Mouse (Mus musculus) lung, postnatal 0 days (tissue): Measurements from ENCODE around the gene Bcor.

Source experiments
- CTCF ChIP-seq: IDR thresholded peaks from 2 replicates; pipeline ENCODE4 v1.5.1; 2016; ENCODE audit warnings: antibody characterized with exemption, mild to moderate bottlenecking
- EP300 ChIP-seq: IDR thresholded peaks from 2 replicates; pipeline ENCODE4 v1.6.1; 2016; ENCODE audit warnings: antibody characterized with exemption, mild to moderate bottlenecking, control low read depth

DNA sequence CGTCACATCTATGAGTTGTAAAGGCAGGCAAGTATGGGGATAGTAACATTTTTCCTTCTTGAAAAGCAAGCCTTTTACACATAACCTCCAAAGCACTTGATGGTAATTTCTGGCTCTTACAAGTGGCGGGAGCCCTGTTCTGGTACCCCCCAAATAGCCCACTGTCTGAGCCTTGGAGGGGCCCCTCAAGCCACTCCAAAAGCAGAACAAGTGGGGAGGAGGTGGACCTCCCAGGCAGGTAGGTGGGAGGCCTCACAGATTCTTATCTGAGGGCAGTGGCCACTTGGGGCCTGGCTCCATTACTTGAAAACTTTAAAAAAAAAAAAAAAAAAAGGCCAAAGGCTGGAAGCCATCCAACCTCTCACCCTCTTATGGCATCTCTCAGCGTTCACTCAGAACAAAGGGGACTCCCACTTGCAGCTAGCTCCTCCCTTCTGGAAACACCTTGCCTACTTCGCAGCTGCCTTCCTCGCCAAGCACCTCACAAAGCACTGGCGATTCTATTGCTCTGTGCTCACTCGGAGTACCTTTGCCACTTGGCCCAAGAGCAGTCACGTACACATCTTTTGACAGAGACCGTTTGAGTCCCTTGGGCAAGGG, 106.7 kb downstream of the Bcor start:
- TF ChIP-seq EP300 (no peak), CTCF (no peak)
